Mouse (Mus musculus): ENCODE measurements around the gene Olfr331. TPM values are rescaled to one million over a fixed set of nuclear protein-coding genes. Genes with fewer than 3 reads are reported as not detected.

The Olfr331 gene
- polyA plus RNA-seq, 1 experiment from 2014 or later, result not detected

Other genes starting within 250 kb of the Olfr331 start
- gene 4930438A08Rik, start 227.8 kb downstream of the Olfr331 start, polyA plus RNA-seq (2016; fragmentation: Nextera tagmentation; extraction: Ambion mirVana), result 0.12 and 0.14 TPM in 2 replicates
- 24.2 and 28.2 TPM in 2 replicates for gene Zfp692, start 195.5 kb downstream of the Olfr331 start, polyA plus RNA-seq (2016; fragmentation: Nextera tagmentation; extraction: Ambion mirVana)
- gene Zfp672, start 172.2 kb downstream of the Olfr331 start, polyA plus RNA-seq (2016; fragmentation: Nextera tagmentation; extraction: Ambion mirVana), result 28.4 and 30.4 TPM in 2 replicates
- 50.7 and 52.0 TPM in 2 replicates for gene Sh3bp5l, start 171.8 kb downstream of the Olfr331 start, polyA plus RNA-seq (2016; fragmentation: Nextera tagmentation; extraction: Ambion mirVana)
- not detected in 2 replicates for gene Lypd8, start 123.5 kb downstream of the Olfr331 start, polyA plus RNA-seq (2016; fragmentation: Nextera tagmentation; extraction: Ambion mirVana)
- gene 1810065E05Rik, start 81.5 kb downstream of the Olfr331 start, polyA plus RNA-seq (2016; fragmentation: Nextera tagmentation; extraction: Ambion mirVana), result not detected in 2 replicates
- gene Gm12253, start 70.0 kb downstream of the Olfr331 start, polyA plus RNA-seq (2016; fragmentation: Nextera tagmentation; extraction: Ambion mirVana), result not detected in 2 replicates
- not detected in 2 replicates for gene Lypd9, start 49.6 kb downstream of the Olfr331 start, polyA plus RNA-seq (2016; fragmentation: Nextera tagmentation; extraction: Ambion mirVana)
- not detected in 2 replicates for gene Olfr30, start 40.3 kb downstream of the Olfr331 start, polyA plus RNA-seq (2016; fragmentation: Nextera tagmentation; extraction: Ambion mirVana)
- gene Olfr332, start 10.0 kb downstream of the Olfr331 start, polyA plus RNA-seq (2016; fragmentation: Nextera tagmentation; extraction: Ambion mirVana), result not detected in 2 replicates
- gene Olfr330, start 32.3 kb upstream of the Olfr331 start, polyA plus RNA-seq (2016; fragmentation: Nextera tagmentation; extraction: Ambion mirVana), result not detected in 2 replicates
- not detected in 2 replicates for gene Olfr329-ps, start 43.9 kb upstream of the Olfr331 start, polyA plus RNA-seq (2016; fragmentation: Nextera tagmentation; extraction: Ambion mirVana)
- not detected in 2 replicates for gene Olfr328, start 53.1 kb upstream of the Olfr331 start, polyA plus RNA-seq (2016; fragmentation: Nextera tagmentation; extraction: Ambion mirVana)
- gene Olfr224, start 68.0 kb upstream of the Olfr331 start, polyA plus RNA-seq (2016; fragmentation: Nextera tagmentation; extraction: Ambion mirVana), result not detected in 2 replicates
- not detected in 2 replicates for gene Olfr325, start 75.2 kb upstream of the Olfr331 start, polyA plus RNA-seq (2016; fragmentation: Nextera tagmentation; extraction: Ambion mirVana)
- gene Olfr324, start 92.5 kb upstream of the Olfr331 start, polyA plus RNA-seq (2016; fragmentation: Nextera tagmentation; extraction: Ambion mirVana), result not detected in 2 replicates
- not detected in 2 replicates for gene 2210407C18Rik, start 113.5 kb upstream of the Olfr331 start, polyA plus RNA-seq (2016; fragmentation: Nextera tagmentation; extraction: Ambion mirVana)
- gene Olfr323, start 127.9 kb upstream of the Olfr331 start, polyA plus RNA-seq (2016; fragmentation: Nextera tagmentation; extraction: Ambion mirVana), result not detected in 2 replicates
- 0.54 and 0.60 TPM in 2 replicates for gene Trim58, start 137.9 kb upstream of the Olfr331 start, polyA plus RNA-seq (2016; fragmentation: Nextera tagmentation; extraction: Ambion mirVana)
- gene Olfr322, start 156.2 kb upstream of the Olfr331 start, polyA plus RNA-seq (2016; fragmentation: Nextera tagmentation; extraction: Ambion mirVana), result not detected in 2 replicates
- not detected in 2 replicates for gene Olfr320, start 178.5 kb upstream of the Olfr331 start, polyA plus RNA-seq (2016; fragmentation: Nextera tagmentation; extraction: Ambion mirVana)
- gene Olfr319, start 196.6 kb upstream of the Olfr331 start, polyA plus RNA-seq (2016; fragmentation: Nextera tagmentation; extraction: Ambion mirVana), result not detected in 2 replicates
- gene Olfr318, start 221.4 kb upstream of the Olfr331 start, polyA plus RNA-seq (2016; fragmentation: Nextera tagmentation; extraction: Ambion mirVana), result not detected in 2 replicates
- gene Olfr317, start 236.6 kb upstream of the Olfr331 start, polyA plus RNA-seq (2016; fragmentation: Nextera tagmentation; extraction: Ambion mirVana), result not detected in 2 replicates

Measured in hindbrain, embryonic 10.5 days (tissue).